ENCODE assay signal across 8 mouse cellular contexts in genomic region chr2:29869646-29870451, GRCm38 (mm10). TPM values are rescaled to one million over a fixed set of nuclear protein-coding genes. Genes with fewer than 3 reads are reported as not detected.
A peak's percentile ranks its signal among the peaks of the same experiment; 100 is the strongest.
DNase-seq lines count a peak whose midpoint lies in the region; ATAC-seq lines count a peak whose summit lies in the region.

No protein-coding gene starts in this region.

- ATAC-seq in embryonic facial prominence, embryonic 14.5 days (ENCODE audit: low read depth) = peak; percentile 45
- peak; percentile 33 for ATAC-seq in heart, embryonic 16.5 days (replicated peaks; ENCODE audit: extremely low read depth, insufficient read depth, low FRiP score)
- ATAC-seq in liver, embryonic 11.5 days (replicated peaks; ENCODE audit: low FRiP score) = peak; percentile 94

- H3K27ac ChIP-seq in embryonic facial prominence, embryonic 14.5 days (replicated peaks; ENCODE audit: low read depth, low read length) = peak overlapping the region; percentile 83
- H3K27ac ChIP-seq in heart, embryonic 16.5 days (ENCODE audit: low read length) = peak overlapping the region; percentile 77
- peak overlapping the region; percentile 97 for H3K27ac ChIP-seq in liver, embryonic 11.5 days (ENCODE audit: low read depth, low read length)

- 6% methylated on average over 12 of the region's 17 CpGs for WGBS in embryonic facial prominence, embryonic 14.5 days
- WGBS in heart, embryonic 16.5 days = 6% methylated on average over 17 of the region's 17 CpGs
- 3% methylated on average over 17 of the region's 17 CpGs for WGBS in liver, embryonic 11.5 days

- no peaks in the 10 kb centered on the region for H3K9me3 ChIP-seq in embryonic facial prominence, embryonic 14.5 days (ENCODE audit: control insufficient read depth, low read length)
- no peaks in the 10 kb centered on the region for H3K9me3 ChIP-seq in heart, embryonic 16.5 days (replicated peaks; ENCODE audit: control insufficient read depth, low read length)
- H3K9me3 ChIP-seq in liver, embryonic 11.5 days (ENCODE audit: control insufficient read depth, low read length) = no peaks in the 10 kb centered on the region

- H3K9ac ChIP-seq in embryonic facial prominence, embryonic 14.5 days (ENCODE audit: low read depth, low read length) = peak overlapping the region; percentile 69
- H3K9ac ChIP-seq in heart, embryonic 16.5 days (ENCODE audit: low read length) = peak overlapping the region; percentile 82
- H3K9ac ChIP-seq in liver, embryonic 11.5 days (ENCODE audit: low read depth, low read length) = peak overlapping the region; percentile 85

- H3K27me3 ChIP-seq in embryonic facial prominence, embryonic 14.5 days (replicated peaks; ENCODE audit: control insufficient read depth, insufficient read depth, low read length) = no peaks in the 10 kb centered on the region
- no peaks in the 10 kb centered on the region for H3K27me3 ChIP-seq in heart, embryonic 16.5 days (ENCODE audit: control insufficient read depth, insufficient read depth, low read length)
- H3K27me3 ChIP-seq in liver, embryonic 11.5 days (replicated peaks; ENCODE audit: control insufficient read depth, insufficient read depth, low read length) = no peaks in the 10 kb centered on the region

- peaks cover 14% of the 10 kb centered on the region; the same call in 1 of the 2 replicates for H3K36me3 ChIP-seq in embryonic facial prominence, embryonic 14.5 days (ENCODE audit: control insufficient read depth, insufficient read depth, low read length)
- no peaks in the 10 kb centered on the region for H3K36me3 ChIP-seq in heart, embryonic 16.5 days (ENCODE audit: control insufficient read depth, insufficient read depth)
- peaks cover 11% of the 10 kb centered on the region for H3K36me3 ChIP-seq in liver, embryonic 11.5 days (ENCODE audit: control insufficient read depth, insufficient read depth, low read length)

- DNase-seq in urinary bladder, adult 18-20 months (ENCODE audit: low spot score in 2 of 2) = peak; percentile 31 to 45
- no peak for DNase-seq in urinary bladder, postnatal 4 days (ENCODE audit: low spot score in 2 of 2)
- peak; percentile 68 for DNase-seq in embryonic facial prominence, embryonic 14.5 days (ENCODE audit: low spot score)
- peak; percentile 73 for DNase-seq in liver, embryonic 11.5 days (ENCODE audit: low spot score)
- DNase-seq in natural killer cell, adult 2 months (ENCODE audit: low spot score in 2 of 2) = peak; percentile 51 to 68
- no peak for DNase-seq in layer of hippocampus, adult 18-20 months (ENCODE audit: low spot score in 2 of 2)
- no peak for DNase-seq in frontal cortex, postnatal 36 days (ENCODE audit: low spot score in 2 of 2)

- peaks cover 3% of the 10 kb centered on the region; the same call in 1 of the 2 replicates for H3K4me1 ChIP-seq in embryonic facial prominence, embryonic 14.5 days (ENCODE audit: control insufficient read depth, insufficient read depth, low read length)
- H3K4me1 ChIP-seq in heart, embryonic 16.5 days (ENCODE audit: control insufficient read depth, insufficient read depth, low read length) = peaks cover 8% of the 10 kb centered on the region
- peaks cover 6% of the 10 kb centered on the region for H3K4me1 ChIP-seq in liver, embryonic 11.5 days (replicated peaks; ENCODE audit: control insufficient read depth, insufficient read depth, low read length)

- H3K4me2 ChIP-seq in embryonic facial prominence, embryonic 14.5 days (ENCODE audit: low read depth, low read length) = peak overlapping the region; percentile 82
- peak overlapping the region; percentile 87 for H3K4me2 ChIP-seq in heart, embryonic 16.5 days (ENCODE audit: low read depth, low read length)
- H3K4me2 ChIP-seq in liver, embryonic 11.5 days = peak overlapping the region; percentile 97

- peak overlapping the region; percentile 51 for H3K4me3 ChIP-seq in embryonic facial prominence, embryonic 14.5 days (ENCODE audit: low read depth, low read length)
- H3K4me3 ChIP-seq in heart, embryonic 16.5 days (ENCODE audit: low read length) = peak overlapping the region; percentile 66
- H3K4me3 ChIP-seq in liver, embryonic 11.5 days (ENCODE audit: low read depth, low read length) = peak overlapping the region; percentile 68

RNA-seq across cellular contexts. Expression of gene Cercam, which starts 0.9 kb away (rescaled TPM):
- polyA plus RNA-seq in embryonic facial prominence, embryonic 14.5 days (2014; fragmentation: Nextera tagmentation; extraction: Ambion mirVana) = 29.2 and 32.8 TPM in 2 replicates
- 16.8 and 21.5 TPM in 2 replicates for polyA plus RNA-seq in heart, embryonic 16.5 days (2015; fragmentation: Nextera tagmentation; extraction: Ambion mirVana)
- 49.0 and 54.3 TPM in 2 replicates for polyA plus RNA-seq in liver, embryonic 11.5 days (2014; fragmentation: Nextera tagmentation; extraction: Ambion mirVana)
- total RNA-seq in layer of hippocampus, adult 18-20 months (2021) = 1 to 10 TPM; 7.5 to 9.0 TPM

RNA-seq across cellular contexts. Expression of gene Odf2, which starts 19.2 kb away (rescaled TPM):
- polyA plus RNA-seq in embryonic facial prominence, embryonic 14.5 days (2014; fragmentation: Nextera tagmentation; extraction: Ambion mirVana) = 35.6 and 42.4 TPM in 2 replicates
- 41.3 and 48.1 TPM in 2 replicates for polyA plus RNA-seq in heart, embryonic 16.5 days (2015; fragmentation: Nextera tagmentation; extraction: Ambion mirVana)
- 81.7 and 83.4 TPM in 2 replicates for polyA plus RNA-seq in liver, embryonic 11.5 days (2014; fragmentation: Nextera tagmentation; extraction: Ambion mirVana)
- total RNA-seq in layer of hippocampus, adult 18-20 months (2021) = 10 to 100 TPM; 87.0 to 88.7 TPM

RNA-seq across cellular contexts. Expression of gene Urm1, which starts 50.0 kb away (rescaled TPM):
- polyA plus RNA-seq in embryonic facial prominence, embryonic 14.5 days (2014; fragmentation: Nextera tagmentation; extraction: Ambion mirVana) = 20.3 and 21.6 TPM in 2 replicates
- 16.3 and 17.2 TPM in 2 replicates for polyA plus RNA-seq in heart, embryonic 16.5 days (2015; fragmentation: Nextera tagmentation; extraction: Ambion mirVana)
- 21.1 TPM in 2 replicates for polyA plus RNA-seq in liver, embryonic 11.5 days (2014; fragmentation: Nextera tagmentation; extraction: Ambion mirVana)
- total RNA-seq in layer of hippocampus, adult 18-20 months (2021) = 10 to 100 TPM; 44.5 to 50.7 TPM

Comparison
In these comparisons a context has a peak if more than half of its experiments do, and no peak if none do; other contexts are left out.
1. DNase-seq: peak in urinary bladder, adult 18-20 months (2 of 2), embryonic facial prominence, embryonic 14.5 days (single experiment), liver, embryonic 11.5 days (single experiment) and natural killer cell, adult 2 months (2 of 2); none in urinary bladder, postnatal 4 days (0 of 2), layer of hippocampus, adult 18-20 months (0 of 2) and frontal cortex, postnatal 36 days (0 of 2).
2. ATAC-seq: peak in every context shown above with its lines; median percentile 94 in liver, embryonic 11.5 days; 45 in embryonic facial prominence, embryonic 14.5 days; 33 in heart, embryonic 16.5 days.
3. Peak in every context shown above with its lines, with median percentiles within 50 percentile points of each other: H3K27ac ChIP-seq, H3K4me2 ChIP-seq, H3K4me3 ChIP-seq and H3K9ac ChIP-seq.